Mouse (Mus musculus): Measurements from ENCODE around the gene Arhgef39. TPM values are rescaled to one million over a fixed set of nuclear protein-coding genes. Genes with fewer than 3 reads are reported as not detected.

The Arhgef39 gene
- polyA plus RNA-seq, 2 experiments: 23.4 to 37.5 TPM

GRCm38 (mm10) chr4:43453413-43453812, 46.1 kb downstream of the Arhgef39 start:
- DNase-seq (ENCODE audit: low read depth in 3 of 3, low spot score in 3 of 3) (no peak), ATAC-seq (ENCODE audit: insufficient read depth) (no peak)
- Histone ChIP-seq H3K9ac (replicated peaks) (no peak overlapping the region), H3K36me3 (replicated peaks; ENCODE audit: control insufficient read depth, insufficient read depth, low read depth) (no peaks in the 10 kb centered on the region), H3K4me3 (ENCODE audit: insufficient read depth in 1 of 2, low read depth in 2 of 2, low read length in 2 of 2) (no peak overlapping the region), H3K4me2 (ENCODE audit: low read depth) (peak overlapping the region; percentile 20; the same call in 1 of the 2 replicates), H3K27me3 (ENCODE audit: control insufficient read depth, insufficient read depth, low read length) (peaks cover 26% of the 10 kb centered on the region), H3K9me3 (ENCODE audit: control insufficient read depth, low read length) (no peaks in the 10 kb centered on the region), H3K4me1 (replicated peaks; ENCODE audit: control insufficient read depth in 2 of 2, insufficient read depth in 2 of 2, low read length in 1 of 2) (no peaks in the 10 kb centered on the region), H3K27ac (no peak overlapping the region)
- 2% methylated on average over 17 of the region's 18 CpGs for WGBS (ENCODE audit: insufficient replicate concordance)
- TF ChIP-seq CTCF (IDR thresholded peaks at IDR 0.05; ENCODE audit: low read depth) (no peak), EP300 (IDR thresholded peaks at IDR 0.05; ENCODE audit: low read depth) (no peak)

- Histone ChIP-seq H3K27me3 (ENCODE audit: control insufficient read depth, insufficient read depth, low read length) (peaks cover 26% of the 10 kb centered on the region), H3K4me2 (ENCODE audit: low read depth) (no peak overlapping the region), H3K27ac (no peak overlapping the region), H3K9ac (replicated peaks) (no peak overlapping the region), H3K36me3 (replicated peaks; ENCODE audit: control insufficient read depth, insufficient read depth, low read depth) (no peaks in the 10 kb centered on the region), H3K9me3 (ENCODE audit: control insufficient read depth, low read length) (no peaks in the 10 kb centered on the region), H3K4me3 (ENCODE audit: insufficient read depth in 1 of 2, low read depth in 2 of 2, low read length in 2 of 2) (no peak overlapping the region), H3K4me1 (replicated peaks; ENCODE audit: control insufficient read depth in 2 of 2, insufficient read depth in 2 of 2, low read length in 1 of 2) (no peaks in the 10 kb centered on the region)
- WGBS (ENCODE audit: insufficient replicate concordance): 33% methylated on average over 11 of the region's 11 CpGs
- ATAC-seq (ENCODE audit: insufficient read depth) (no peak), DNase-seq (ENCODE audit: low read depth in 3 of 3, low spot score in 3 of 3) (no peak)
- no peak for TF ChIP-seq CTCF (IDR thresholded peaks at IDR 0.05; ENCODE audit: low read depth)
Observed at GRCm38 (mm10) chr4:43452315-43452714, 47.2 kb downstream of the Arhgef39 start.

- H3K4me2 ChIP-seq (ENCODE audit: low read depth): no peak overlapping the region
- no peak for TF ChIP-seq CTCF (IDR thresholded peaks at IDR 0.05; ENCODE audit: low read depth)
- no peak for TF ChIP-seq EP300 (IDR thresholded peaks at IDR 0.05; ENCODE audit: low read depth)
- H3K36me3 ChIP-seq (replicated peaks; ENCODE audit: control insufficient read depth, insufficient read depth, low read depth): no peaks in the 10 kb centered on the region
- no peak overlapping the region for H3K9ac ChIP-seq (replicated peaks)
- no peaks in the 10 kb centered on the region for H3K4me1 ChIP-seq (replicated peaks; ENCODE audit: control insufficient read depth in 2 of 2, insufficient read depth in 2 of 2, low read length in 1 of 2)
- ATAC-seq (ENCODE audit: insufficient read depth): no peak
- peaks cover 19% of the 10 kb centered on the region for H3K27me3 ChIP-seq (ENCODE audit: control insufficient read depth, insufficient read depth, low read length)
- 60% methylated on average over 3 of the region's 3 CpGs for WGBS (ENCODE audit: insufficient replicate concordance)
- no peaks in the 10 kb centered on the region for H3K9me3 ChIP-seq (ENCODE audit: control insufficient read depth, low read length)
- H3K4me3 ChIP-seq (ENCODE audit: insufficient read depth in 1 of 2, low read depth in 2 of 2, low read length in 2 of 2): no peak overlapping the region
- no peak overlapping the region for H3K27ac ChIP-seq
- DNase-seq (ENCODE audit: low read depth in 3 of 3, low spot score in 3 of 3): no peak
Observed at GRCm38 (mm10) chr4:43448554-43448953, 50.9 kb downstream of the Arhgef39 start.

- Histone ChIP-seq H3K36me3 (replicated peaks; ENCODE audit: control insufficient read depth, insufficient read depth, low read depth) (no peaks in the 10 kb centered on the region), H3K27ac (no peak overlapping the region), H3K9ac (replicated peaks) (no peak overlapping the region), H3K9me3 (ENCODE audit: control insufficient read depth, low read length) (no peaks in the 10 kb centered on the region), H3K4me1 (replicated peaks; ENCODE audit: control insufficient read depth in 2 of 2, insufficient read depth in 2 of 2, low read length in 1 of 2) (0 out of 4 replicates have a peak, but pooled peaks cover 0 to 2% of the 10 kb centered on the region in 2 experiments), H3K4me2 (ENCODE audit: low read depth) (no peak overlapping the region), H3K27me3 (ENCODE audit: control insufficient read depth, insufficient read depth, low read length) (peaks cover 13% of the 10 kb centered on the region), H3K4me3 (ENCODE audit: insufficient read depth in 1 of 2, low read depth in 2 of 2, low read length in 2 of 2) (no peak overlapping the region)
- DNase-seq (ENCODE audit: low read depth in 3 of 3, low spot score in 3 of 3) (no peak), ATAC-seq (ENCODE audit: insufficient read depth) (no peak)
- TF ChIP-seq CTCF (IDR thresholded peaks at IDR 0.05; ENCODE audit: low read depth): no peak
- no peak for TF ChIP-seq EP300 (IDR thresholded peaks at IDR 0.05; ENCODE audit: low read depth)
- WGBS (ENCODE audit: insufficient replicate concordance): 83% methylated on average over 13 of the region's 13 CpGs
Observed at GRCm38 (mm10) chr4:43447251-43447650, 52.2 kb downstream of the Arhgef39 start.

Other genes with a start within 250 kb of the Arhgef39 start
- gene Atp8b5, start 232.5 kb downstream of the Arhgef39 start, polyA plus RNA-seq (2012; rRNA removed): 0.05 and 0.06 TPM in 2 replicates
- gene Atp8b5, start 232.5 kb downstream of the Arhgef39 start, polyA plus RNA-seq (2014; fragmentation: Nextera tagmentation; extraction: Ambion mirVana): 0.06 TPM in 1 of 2 replicates, not detected in the other
- gene Rusc2, start 117.7 kb downstream of the Arhgef39 start, polyA plus RNA-seq (2012; rRNA removed): 0.50 and 0.81 TPM in 2 replicates
- gene Rusc2, start 117.7 kb downstream of the Arhgef39 start, polyA plus RNA-seq (2014; fragmentation: Nextera tagmentation; extraction: Ambion mirVana): 0.28 and 0.81 TPM in 2 replicates
- gene Fam166b, start 70.6 kb downstream of the Arhgef39 start, polyA plus RNA-seq (2012; rRNA removed): not detected in 2 replicates
- not detected in 2 replicates for gene Fam166b, start 70.6 kb downstream of the Arhgef39 start, polyA plus RNA-seq (2014; fragmentation: Nextera tagmentation; extraction: Ambion mirVana)
- gene Tesk1, start 57.8 kb downstream of the Arhgef39 start, polyA plus RNA-seq (2012; rRNA removed): 3.3 and 4.0 TPM in 2 replicates
- gene Tesk1, start 57.8 kb downstream of the Arhgef39 start, polyA plus RNA-seq (2014; fragmentation: Nextera tagmentation; extraction: Ambion mirVana): 0.65 and 1.2 TPM in 2 replicates
- 0.11 and 0.31 TPM in 2 replicates for gene Cd72, start 45.1 kb downstream of the Arhgef39 start, polyA plus RNA-seq (2012; rRNA removed)
- 0.74 and 0.95 TPM in 2 replicates for gene Cd72, start 45.1 kb downstream of the Arhgef39 start, polyA plus RNA-seq (2014; fragmentation: Nextera tagmentation; extraction: Ambion mirVana)
- 0.04 TPM in 1 of 2 replicates, not detected in the other for gene Sit1, start 16.0 kb downstream of the Arhgef39 start, polyA plus RNA-seq (2012; rRNA removed)
- not detected in 2 replicates for gene Sit1, start 16.0 kb downstream of the Arhgef39 start, polyA plus RNA-seq (2014; fragmentation: Nextera tagmentation; extraction: Ambion mirVana)
- gene Ccdc107, start 6.8 kb downstream of the Arhgef39 start, polyA plus RNA-seq (2012; rRNA removed): 11.8 and 27.6 TPM in 2 replicates
- 32.1 and 36.7 TPM in 2 replicates for gene Ccdc107, start 6.8 kb downstream of the Arhgef39 start, polyA plus RNA-seq (2014; fragmentation: Nextera tagmentation; extraction: Ambion mirVana)
- 0.75 and 0.84 TPM in 2 replicates for gene Car9, start 7.3 kb upstream of the Arhgef39 start, polyA plus RNA-seq (2012; rRNA removed)
- 0.32 and 0.59 TPM in 2 replicates for gene Car9, start 7.3 kb upstream of the Arhgef39 start, polyA plus RNA-seq (2014; fragmentation: Nextera tagmentation; extraction: Ambion mirVana)
- gene Tpm2, start 24.1 kb upstream of the Arhgef39 start, polyA plus RNA-seq (2012; rRNA removed): 3.3 and 8.9 TPM in 2 replicates
- 12.6 and 16.1 TPM in 2 replicates for gene Tpm2, start 24.1 kb upstream of the Arhgef39 start, polyA plus RNA-seq (2014; fragmentation: Nextera tagmentation; extraction: Ambion mirVana)
- gene Creb3, start 62.6 kb upstream of the Arhgef39 start, polyA plus RNA-seq (2012; rRNA removed): 9.6 and 10.9 TPM in 2 replicates
- 21.2 and 21.7 TPM in 2 replicates for gene Creb3, start 62.6 kb upstream of the Arhgef39 start, polyA plus RNA-seq (2014; fragmentation: Nextera tagmentation; extraction: Ambion mirVana)
- gene Tln1, start 63.0 kb upstream of the Arhgef39 start, polyA plus RNA-seq (2012; rRNA removed): 26.4 and 30.1 TPM in 2 replicates
- gene Tln1, start 63.0 kb upstream of the Arhgef39 start, polyA plus RNA-seq (2014; fragmentation: Nextera tagmentation; extraction: Ambion mirVana): 39.3 and 39.7 TPM in 2 replicates
- 13.4 and 15.1 TPM in 2 replicates for gene Rgp1, start 79.0 kb upstream of the Arhgef39 start, polyA plus RNA-seq (2012; rRNA removed)
- 11.0 and 11.4 TPM in 2 replicates for gene Rgp1, start 79.0 kb upstream of the Arhgef39 start, polyA plus RNA-seq (2014; fragmentation: Nextera tagmentation; extraction: Ambion mirVana)
- 12.5 and 12.7 TPM in 2 replicates for gene Gba2, start 79.2 kb upstream of the Arhgef39 start, polyA plus RNA-seq (2012; rRNA removed)
- gene Gba2, start 79.2 kb upstream of the Arhgef39 start, polyA plus RNA-seq (2014; fragmentation: Nextera tagmentation; extraction: Ambion mirVana): 10.5 and 11.9 TPM in 2 replicates
- gene Msmp, start 84.8 kb upstream of the Arhgef39 start, polyA plus RNA-seq (2012; rRNA removed): not detected in 2 replicates
- not detected in 2 replicates for gene Msmp, start 84.8 kb upstream of the Arhgef39 start, polyA plus RNA-seq (2014; fragmentation: Nextera tagmentation; extraction: Ambion mirVana)
- gene Npr2, start 132.2 kb upstream of the Arhgef39 start, polyA plus RNA-seq (2012; rRNA removed): 1.7 and 1.8 TPM in 2 replicates
- gene Npr2, start 132.2 kb upstream of the Arhgef39 start, polyA plus RNA-seq (2014; fragmentation: Nextera tagmentation; extraction: Ambion mirVana): 0.72 and 0.80 TPM in 2 replicates
- 0.16 and 0.31 TPM in 2 replicates for gene Spag8, start 153.9 kb upstream of the Arhgef39 start, polyA plus RNA-seq (2012; rRNA removed)
- 0.24 TPM in 1 of 2 replicates, not detected in the other for gene Spag8, start 153.9 kb upstream of the Arhgef39 start, polyA plus RNA-seq (2014; fragmentation: Nextera tagmentation; extraction: Ambion mirVana)
- gene Hint2, start 156.8 kb upstream of the Arhgef39 start, polyA plus RNA-seq (2012; rRNA removed): 29.1 and 29.2 TPM in 2 replicates
- gene Hint2, start 156.8 kb upstream of the Arhgef39 start, polyA plus RNA-seq (2014; fragmentation: Nextera tagmentation; extraction: Ambion mirVana): 76.8 and 77.6 TPM in 2 replicates
- gene Tmem8b, start 169.3 kb upstream of the Arhgef39 start, polyA plus RNA-seq (2012; rRNA removed): 0.22 and 0.37 TPM in 2 replicates
- gene Tmem8b, start 169.3 kb upstream of the Arhgef39 start, polyA plus RNA-seq (2014; fragmentation: Nextera tagmentation; extraction: Ambion mirVana): 0.05 and 0.11 TPM in 2 replicates
- gene Fam221b, start 169.4 kb upstream of the Arhgef39 start, polyA plus RNA-seq (2012; rRNA removed): 0.01 and 0.02 TPM in 2 replicates
- 1.7 TPM in 2 replicates for gene Fam221b, start 169.4 kb upstream of the Arhgef39 start, polyA plus RNA-seq (2014; fragmentation: Nextera tagmentation; extraction: Ambion mirVana)
- not detected in 2 replicates for gene Olfr70, start 201.1 kb upstream of the Arhgef39 start, polyA plus RNA-seq (2012; rRNA removed)
- not detected in 2 replicates for gene Olfr70, start 201.1 kb upstream of the Arhgef39 start, polyA plus RNA-seq (2014; fragmentation: Nextera tagmentation; extraction: Ambion mirVana)
- not detected in 2 replicates for gene Olfr71, start 210.6 kb upstream of the Arhgef39 start, polyA plus RNA-seq (2012; rRNA removed)
- not detected in 2 replicates for gene Olfr71, start 210.6 kb upstream of the Arhgef39 start, polyA plus RNA-seq (2014; fragmentation: Nextera tagmentation; extraction: Ambion mirVana)
- gene Hrct1, start 227.5 kb upstream of the Arhgef39 start, polyA plus RNA-seq (2012; rRNA removed): 0.08 and 0.09 TPM in 2 replicates
- 0.06 and 0.21 TPM in 2 replicates for gene Hrct1, start 227.5 kb upstream of the Arhgef39 start, polyA plus RNA-seq (2014; fragmentation: Nextera tagmentation; extraction: Ambion mirVana)
- gene Spaar, start 230.3 kb upstream of the Arhgef39 start, polyA plus RNA-seq (2012; rRNA removed): 0.01 and 0.02 TPM in 2 replicates
- 0.03 TPM in 1 of 2 replicates, not detected in the other for gene Spaar, start 230.3 kb upstream of the Arhgef39 start, polyA plus RNA-seq (2014; fragmentation: Nextera tagmentation; extraction: Ambion mirVana)

Data from liver, embryonic 14.5 days (tissue).